Mouse (Mus musculus): ENCODE measurements around the gene Ube2c. TPM values are rescaled to one million over a fixed set of nuclear protein-coding genes. Genes with fewer than 3 reads are reported as not detected.
A peak's percentile ranks its signal among the peaks of the same experiment; 100 is the strongest.

Gene Ube2c
- total and polyA plus RNA-seq, 2 experiments from 2014 or later = 18.1 to 38.5 TPM

DNA sequence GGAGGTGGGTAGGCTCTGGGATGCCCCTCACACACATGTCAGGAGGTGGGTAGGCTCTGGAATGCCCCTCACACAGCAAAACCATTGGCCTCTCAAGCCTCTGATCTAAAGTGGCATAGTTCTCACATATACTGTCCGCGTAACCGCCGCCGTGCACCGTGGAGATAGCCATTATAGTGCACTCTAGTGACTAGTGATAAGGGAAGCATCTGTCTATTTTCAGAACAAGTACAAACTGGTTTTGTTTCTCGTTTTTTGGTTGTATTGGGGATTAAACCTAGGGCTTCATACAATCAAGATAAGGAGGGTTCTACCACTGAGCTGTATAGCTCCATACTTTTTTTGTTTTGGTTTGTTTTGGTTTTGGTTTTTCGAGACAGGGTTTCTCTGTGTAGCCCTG lies 46.1 kb downstream of the Ube2c start:
- H3K4me1 ChIP-seq (ENCODE audit: insufficient read depth, low read length) = no peaks in the 10 kb centered on the region
- no peak for DNase-seq (ENCODE audit: low spot score)
- TF ChIP-seq CTCF (IDR thresholded peaks at IDR 0.05) = no peak
- H3K4me2 ChIP-seq (ENCODE audit: low read depth, low read length, poor library complexity, severe bottlenecking) = no peak overlapping the region
- H3K36me3 ChIP-seq (ENCODE audit: insufficient read depth, low read length) = peaks cover 9% of the 10 kb centered on the region
- no peak overlapping the region for H3K27ac ChIP-seq (ENCODE audit: low read depth, low read length)
- ATAC-seq (ENCODE audit: low FRiP score) = no peak
- WGBS = 89% methylated on average over 8 of the region's 8 CpGs
- no peak overlapping the region for H3K4me3 ChIP-seq (ENCODE audit: low read depth, low read length)
- no peak overlapping the region for H3K9ac ChIP-seq (replicated peaks; ENCODE audit: low read length, poor library complexity, severe bottlenecking)
- no peaks in the 10 kb centered on the region for H3K27me3 ChIP-seq (ENCODE audit: insufficient read depth, low read length)
- no peaks in the 10 kb centered on the region for H3K9me3 ChIP-seq (ENCODE audit: low read length)

DNA sequence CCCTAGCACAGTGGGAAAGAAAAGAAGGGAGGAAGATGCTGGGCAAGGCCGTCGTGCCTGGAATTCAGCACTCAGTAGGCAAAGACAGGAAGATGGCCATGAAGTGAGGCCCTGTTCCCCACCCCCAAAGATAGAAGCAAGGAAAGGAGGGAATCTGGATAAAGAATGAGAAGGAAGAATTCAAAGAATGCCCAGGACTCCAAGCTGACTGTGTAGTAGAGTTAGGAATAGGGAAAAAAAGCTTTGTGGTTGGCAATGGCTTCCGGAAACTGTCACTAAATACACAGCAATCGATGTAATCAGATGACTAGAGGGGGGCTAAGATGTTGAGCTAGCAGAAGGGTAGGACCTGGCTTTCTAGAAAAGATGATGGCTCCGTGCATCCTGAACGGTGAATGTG lies 47.5 kb downstream of the Ube2c start:
- 85% methylated on average over 6 of the region's 6 CpGs for WGBS
- H3K4me1 ChIP-seq (ENCODE audit: insufficient read depth, low read length) = no peaks in the 10 kb centered on the region
- no peaks in the 10 kb centered on the region for H3K27me3 ChIP-seq (ENCODE audit: insufficient read depth, low read length)
- H3K9me3 ChIP-seq (ENCODE audit: low read length) = no peaks in the 10 kb centered on the region
- H3K9ac ChIP-seq (replicated peaks; ENCODE audit: low read length, poor library complexity, severe bottlenecking) = no peak overlapping the region
- H3K4me3 ChIP-seq (ENCODE audit: low read depth, low read length) = no peak overlapping the region
- H3K27ac ChIP-seq (ENCODE audit: low read depth, low read length) = no peak overlapping the region
- no peak for ATAC-seq (ENCODE audit: low FRiP score)
- H3K36me3 ChIP-seq (ENCODE audit: insufficient read depth, low read length) = peaks cover 15% of the 10 kb centered on the region
- TF ChIP-seq CTCF (IDR thresholded peaks at IDR 0.05) = no peak
- DNase-seq (ENCODE audit: low spot score) = no peak
- no peak overlapping the region for H3K4me2 ChIP-seq (ENCODE audit: low read depth, low read length, poor library complexity, severe bottlenecking)

DNA sequence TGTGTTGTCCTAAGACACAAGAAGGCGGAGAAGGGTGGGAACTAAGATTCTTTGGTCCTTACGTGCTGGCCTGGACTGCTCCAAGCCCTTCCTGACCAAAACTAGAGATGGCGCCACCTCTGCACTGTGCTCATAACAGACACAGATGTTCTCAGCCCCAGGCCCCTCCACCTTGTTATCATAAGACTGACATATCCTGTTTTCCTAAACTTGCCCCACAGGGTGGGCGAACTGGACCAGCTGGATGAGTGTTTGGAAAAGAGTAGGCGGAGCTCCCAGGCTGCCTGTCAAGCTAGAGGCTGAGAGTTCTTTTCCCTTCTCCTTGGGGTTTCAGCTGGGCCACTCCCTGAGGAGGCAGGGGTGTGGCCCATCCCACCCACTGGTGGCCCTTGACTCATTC lies 48.0 kb downstream of the Ube2c start:
- Histone ChIP-seq H3K27ac (ENCODE audit: low read depth, low read length) (no peak overlapping the region), H3K36me3 (ENCODE audit: insufficient read depth, low read length) (peaks cover 15% of the 10 kb centered on the region), H3K4me3 (ENCODE audit: low read depth, low read length) (no peak overlapping the region), H3K27me3 (ENCODE audit: insufficient read depth, low read length) (no peaks in the 10 kb centered on the region), H3K4me2 (ENCODE audit: low read depth, low read length, poor library complexity, severe bottlenecking) (no peak overlapping the region), H3K9me3 (ENCODE audit: low read length) (no peaks in the 10 kb centered on the region), H3K4me1 (ENCODE audit: insufficient read depth, low read length) (no peaks in the 10 kb centered on the region), H3K9ac (replicated peaks; ENCODE audit: low read length, poor library complexity, severe bottlenecking) (no peak overlapping the region)
- peak; percentile 14; the same call in 1 of the 2 replicates for TF ChIP-seq CTCF (IDR thresholded peaks at IDR 0.05)
- WGBS = 81% methylated on average over 5 of the region's 5 CpGs
- DNase-seq (ENCODE audit: low spot score) = no peak
- ATAC-seq (ENCODE audit: low FRiP score) = no peak

DNA sequence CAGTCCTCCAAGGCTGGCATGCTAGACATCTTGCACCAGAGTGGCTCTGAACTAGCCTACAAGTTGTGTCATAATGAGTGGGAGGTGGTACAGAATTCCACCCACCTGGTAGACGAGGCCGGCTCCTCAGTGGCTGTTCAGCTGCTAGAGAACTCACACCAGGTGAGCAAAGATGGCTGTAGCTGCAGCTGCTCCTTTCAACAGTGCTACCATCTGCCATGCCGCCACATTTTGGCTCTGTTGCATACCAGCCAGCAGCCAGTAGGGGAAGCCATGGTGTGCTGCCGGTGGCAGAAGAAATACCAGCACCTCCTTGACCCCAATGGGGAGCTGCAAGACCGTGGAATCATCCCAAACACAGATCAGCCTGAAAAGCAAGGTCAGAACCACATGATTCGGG lies 51.4 kb downstream of the Ube2c start:
- H3K27me3 ChIP-seq (ENCODE audit: insufficient read depth, low read length) = no peaks in the 10 kb centered on the region
- H3K9ac ChIP-seq (replicated peaks; ENCODE audit: low read length, poor library complexity, severe bottlenecking) = no peak overlapping the region
- DNase-seq (ENCODE audit: low spot score) = no peak
- TF ChIP-seq CTCF (IDR thresholded peaks at IDR 0.05) = no peak
- 85% methylated on average over 6 of the region's 6 CpGs for WGBS
- ATAC-seq (ENCODE audit: low FRiP score) = no peak
- no peak overlapping the region for H3K4me2 ChIP-seq (ENCODE audit: low read depth, low read length, poor library complexity, severe bottlenecking)
- H3K27ac ChIP-seq (ENCODE audit: low read depth, low read length) = no peak overlapping the region
- peaks cover 29% of the 10 kb centered on the region for H3K36me3 ChIP-seq (ENCODE audit: insufficient read depth, low read length)
- peaks cover 5% of the 10 kb centered on the region; the same call in 1 of the 2 replicates for H3K4me1 ChIP-seq (ENCODE audit: insufficient read depth, low read length)
- no peak overlapping the region for H3K4me3 ChIP-seq (ENCODE audit: low read depth, low read length)
- H3K9me3 ChIP-seq (ENCODE audit: low read length) = no peaks in the 10 kb centered on the region

DNA sequence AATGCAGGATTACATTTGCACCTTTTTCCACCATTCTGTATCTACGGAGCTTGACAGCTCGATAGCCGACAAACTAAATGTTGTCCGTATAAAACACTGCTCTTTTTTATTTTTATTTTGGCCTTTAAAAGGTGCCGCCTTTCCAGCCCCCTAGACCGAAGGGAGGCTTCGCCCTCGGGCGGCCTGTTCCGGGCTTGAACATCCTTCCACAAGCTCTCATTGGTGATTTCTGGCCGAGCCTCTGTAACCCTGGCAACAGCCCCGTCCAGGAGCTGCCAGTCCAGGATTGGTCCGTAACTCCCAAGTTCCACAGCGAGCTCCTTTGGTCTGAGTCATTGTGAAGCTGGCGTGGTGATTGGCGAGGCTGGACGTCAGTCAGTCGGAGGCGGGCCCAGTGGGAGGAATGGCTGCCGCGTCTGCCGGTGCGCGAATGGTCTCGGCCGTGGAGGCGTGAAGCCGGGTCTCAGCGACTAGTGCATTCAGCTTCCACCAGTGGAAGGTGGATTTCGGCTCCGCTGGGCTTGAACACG lies 53.0 kb downstream of the Ube2c start, which contains the start of gene Zswim1:
Gene Zswim1 (plus strand): TSS at position 51 of the 530 bp plus-strand sequence.
- Histone ChIP-seq H3K4me3 (ENCODE audit: low read depth, low read length) (peak within 1 kb of the TSS; percentile 63), H3K4me2 (ENCODE audit: low read depth, low read length, poor library complexity, severe bottlenecking) (peak within 1 kb of the TSS; percentile 58), H3K27ac (ENCODE audit: low read depth, low read length) (peak within 1 kb of the TSS; percentile 93), H3K4me1 (ENCODE audit: insufficient read depth, low read length) (peaks cover 5% of the 10 kb centered on the region; the same call in 1 of the 2 replicates), H3K9me3 (ENCODE audit: low read length) (no peaks in the 10 kb centered on the region), H3K27me3 (ENCODE audit: insufficient read depth, low read length) (no peaks in the 10 kb centered on the region), H3K36me3 (ENCODE audit: insufficient read depth, low read length) (peaks cover 36% of the 10 kb centered on the region), H3K9ac (replicated peaks; ENCODE audit: low read length, poor library complexity, severe bottlenecking) (peak within 1 kb of the TSS; percentile 74)
- TF ChIP-seq CTCF (IDR thresholded peaks at IDR 0.05) = no peak
- ATAC-seq (ENCODE audit: low FRiP score) (peak; percentile 98), DNase-seq (ENCODE audit: low spot score) (peak; percentile 99)
- WGBS = 1% methylated on average over 32 of the region's 32 CpGs

DNA sequence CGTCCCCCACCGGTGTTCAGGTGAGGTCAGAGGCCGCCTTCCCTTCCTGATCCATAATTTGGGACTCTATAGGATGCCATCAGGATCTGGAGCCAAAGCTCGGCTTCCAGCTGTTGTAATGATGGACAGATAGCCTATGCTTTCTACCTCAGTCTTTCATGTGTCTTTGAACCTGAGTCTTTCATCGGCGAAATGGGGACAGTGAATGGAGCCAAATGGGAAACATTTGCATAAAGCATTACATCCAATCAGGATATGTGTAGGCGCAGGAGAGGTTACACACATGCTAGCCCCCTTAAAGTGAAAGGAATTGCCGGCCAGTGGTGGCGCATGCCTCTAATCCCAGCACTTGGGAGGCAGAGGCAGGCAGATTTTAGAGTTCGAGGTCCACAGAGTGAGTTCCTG lies 53.5 kb downstream of the Ube2c start:
- H3K4me2 ChIP-seq (ENCODE audit: low read depth, low read length, poor library complexity, severe bottlenecking) = peak overlapping the region; percentile 58
- WGBS = 2% methylated on average over 10 of the region's 10 CpGs
- H3K27me3 ChIP-seq (ENCODE audit: insufficient read depth, low read length) = no peaks in the 10 kb centered on the region
- peak; percentile 67 for DNase-seq (ENCODE audit: low spot score)
- H3K27ac ChIP-seq (ENCODE audit: low read depth, low read length) = peak overlapping the region; percentile 93
- H3K9me3 ChIP-seq (ENCODE audit: low read length) = no peaks in the 10 kb centered on the region
- peak overlapping the region; percentile 74 for H3K9ac ChIP-seq (replicated peaks; ENCODE audit: low read length, poor library complexity, severe bottlenecking)
- peak; percentile 52 for ATAC-seq (ENCODE audit: low FRiP score)
- peaks cover 5% of the 10 kb centered on the region; the same call in 1 of the 2 replicates for H3K4me1 ChIP-seq (ENCODE audit: insufficient read depth, low read length)
- H3K4me3 ChIP-seq (ENCODE audit: low read depth, low read length) = peak overlapping the region; percentile 63
- peak; percentile 45 for TF ChIP-seq CTCF (IDR thresholded peaks at IDR 0.05)
- peaks cover 36% of the 10 kb centered on the region for H3K36me3 ChIP-seq (ENCODE audit: insufficient read depth, low read length)
